Mouse (Mus musculus): ENCODE data around the gene Patz1. TPM values are rescaled to one million over a fixed set of nuclear protein-coding genes. Genes with fewer than 3 reads are reported as not detected.

The Patz1 gene
- polyA plus RNA-seq (2015; fragmentation: Nextera tagmentation; extraction: Ambion mirVana): 41.2 and 41.4 TPM in 2 replicates

- no peaks in the 10 kb centered on the region for H3K9me3 ChIP-seq (ENCODE audit: control insufficient read depth, low read length)
- peak within 1 kb of the TSS; percentile 100 for H3K27ac ChIP-seq (ENCODE audit: low read length)
- no peaks in the 10 kb centered on the region for H3K27me3 ChIP-seq (ENCODE audit: control insufficient read depth, insufficient read depth, low read depth, low read length)
- H3K9ac ChIP-seq (ENCODE audit: low read length): peak within 1 kb of the TSS; percentile 99
- WGBS: under 1% methylated on average over 41 of the region's 41 CpGs
- H3K36me3 ChIP-seq (ENCODE audit: control insufficient read depth, insufficient read depth, low read length): peaks cover 4% of the 10 kb centered on the region; the same call in 1 of the 2 replicates
- peak within 1 kb of the TSS; percentile 68 for H3K4me3 ChIP-seq (ENCODE audit: low read length)
- peak within 1 kb of the TSS; percentile 93 for H3K4me2 ChIP-seq (ENCODE audit: low read depth, low read length)
- ATAC-seq (ENCODE audit: low read depth): peak; percentile 15
- H3K4me1 ChIP-seq (replicated peaks; ENCODE audit: control insufficient read depth, insufficient read depth, low read length): peaks cover 24% of the 10 kb centered on the region
Measured at GRCm38 (mm10) chr11:3288521-3289301, at the start of gene Patz1. Patz1 (plus strand) TSS chr11:3288874.

GRCm38 (mm10) chr11:3242395-3242794, 46.3 kb upstream of the Patz1 start:
- H3K27ac ChIP-seq (ENCODE audit: low read length): no peak overlapping the region
- no peaks in the 10 kb centered on the region for H3K4me1 ChIP-seq (replicated peaks; ENCODE audit: control insufficient read depth, insufficient read depth, low read length)
- 92% methylated on average over 7 of the region's 7 CpGs for WGBS
- no peak overlapping the region for H3K9ac ChIP-seq (ENCODE audit: low read length)
- no peak overlapping the region for H3K4me2 ChIP-seq (ENCODE audit: low read depth, low read length)
- no peak overlapping the region for H3K4me3 ChIP-seq (ENCODE audit: low read length)
- H3K9me3 ChIP-seq (ENCODE audit: control insufficient read depth, low read length): no peaks in the 10 kb centered on the region; the same call in 1 of the 2 replicates
- no peaks in the 10 kb centered on the region for H3K27me3 ChIP-seq (ENCODE audit: control insufficient read depth, insufficient read depth, low read depth, low read length)
- H3K36me3 ChIP-seq (ENCODE audit: control insufficient read depth, insufficient read depth, low read length): peaks cover 73% of the 10 kb centered on the region
- no peak for ATAC-seq (ENCODE audit: low read depth)

- Histone ChIP-seq H3K4me3 (ENCODE audit: low read length) (no peak overlapping the region), H3K4me1 (replicated peaks; ENCODE audit: control insufficient read depth, insufficient read depth, low read length) (no peaks in the 10 kb centered on the region), H3K9ac (ENCODE audit: low read length) (no peak overlapping the region), H3K9me3 (ENCODE audit: control insufficient read depth, low read length) (no peaks in the 10 kb centered on the region; the same call in 1 of the 2 replicates), H3K27ac (ENCODE audit: low read length) (no peak overlapping the region), H3K36me3 (ENCODE audit: control insufficient read depth, insufficient read depth, low read length) (peaks cover 69% of the 10 kb centered on the region), H3K27me3 (ENCODE audit: control insufficient read depth, insufficient read depth, low read depth, low read length) (no peaks in the 10 kb centered on the region), H3K4me2 (ENCODE audit: low read depth, low read length) (no peak overlapping the region)
- WGBS: 88% methylated on average over 4 of the region's 4 CpGs
- ATAC-seq (ENCODE audit: low read depth): no peak
Measured at GRCm38 (mm10) chr11:3243771-3244170, 44.9 kb upstream of the Patz1 start.

GRCm38 (mm10) chr11:3247387-3247786, 41.3 kb upstream of the Patz1 start:
- no peak for ATAC-seq (ENCODE audit: low read depth)

GRCm38 (mm10) chr11:3259537-3259936, 29.1 kb upstream of the Patz1 start:
- 0 out of 2 replicates have a peak, but pooled peaks cover 4% of the 10 kb centered on the region for H3K4me1 ChIP-seq (replicated peaks; ENCODE audit: control insufficient read depth, insufficient read depth, low read length)
- 97% methylated on average over 1 of the region's 1 CpGs for WGBS
- H3K27ac ChIP-seq (ENCODE audit: low read length): no peak overlapping the region
- no peak for ATAC-seq (ENCODE audit: low read depth)
- no peak overlapping the region for H3K9ac ChIP-seq (ENCODE audit: low read length)
- H3K27me3 ChIP-seq (ENCODE audit: control insufficient read depth, insufficient read depth, low read depth, low read length): no peaks in the 10 kb centered on the region
- peaks cover 45% of the 10 kb centered on the region for H3K36me3 ChIP-seq (ENCODE audit: control insufficient read depth, insufficient read depth, low read length)
- H3K4me3 ChIP-seq (ENCODE audit: low read length): no peak overlapping the region
- H3K4me2 ChIP-seq (ENCODE audit: low read depth, low read length): no peak overlapping the region
- H3K9me3 ChIP-seq (ENCODE audit: control insufficient read depth, low read length): no peaks in the 10 kb centered on the region

More at GRCm38 (mm10) chr11:3247387-3247786, 41.3 kb upstream of the Patz1 start:
- H3K9ac ChIP-seq (ENCODE audit: low read length): no peak overlapping the region
- peaks cover 68% of the 10 kb centered on the region for H3K36me3 ChIP-seq (ENCODE audit: control insufficient read depth, insufficient read depth, low read length)
- H3K4me3 ChIP-seq (ENCODE audit: low read length): no peak overlapping the region
- no peak overlapping the region for H3K4me2 ChIP-seq (ENCODE audit: low read depth, low read length)
- H3K27ac ChIP-seq (ENCODE audit: low read length): no peak overlapping the region
- no peaks in the 10 kb centered on the region for H3K9me3 ChIP-seq (ENCODE audit: control insufficient read depth, low read length)
- no peaks in the 10 kb centered on the region for H3K4me1 ChIP-seq (replicated peaks; ENCODE audit: control insufficient read depth, insufficient read depth, low read length)
- WGBS: 84% methylated on average over 2 of the region's 2 CpGs
- H3K27me3 ChIP-seq (ENCODE audit: control insufficient read depth, insufficient read depth, low read depth, low read length): no peaks in the 10 kb centered on the region

- peak; percentile 3; the same call in 1 of the 2 replicates for ATAC-seq (ENCODE audit: low read depth)
Measured at GRCm38 (mm10) chr11:3265291-3266078, 23.2 kb upstream of the Patz1 start.

GRCm38 (mm10) chr11:3266079-3266685, 22.5 kb upstream of the Patz1 start, which contains the start of gene Drg1:
Drg1 (minus strand) TSS chr11:3266415.
- Histone ChIP-seq H3K4me1 (replicated peaks; ENCODE audit: control insufficient read depth, insufficient read depth, low read length) (peaks cover 16% of the 10 kb centered on the region), H3K9ac (ENCODE audit: low read length) (peak within 1 kb of the TSS; percentile 100), H3K9me3 (ENCODE audit: control insufficient read depth, low read length) (no peaks in the 10 kb centered on the region), H3K4me3 (ENCODE audit: low read length) (peak within 1 kb of the TSS; percentile 95), H3K27me3 (ENCODE audit: control insufficient read depth, insufficient read depth, low read depth, low read length) (no peaks in the 10 kb centered on the region), H3K36me3 (ENCODE audit: control insufficient read depth, insufficient read depth, low read length) (peaks cover 22% of the 10 kb centered on the region), H3K4me2 (ENCODE audit: low read depth, low read length) (peak within 1 kb of the TSS; percentile 81), H3K27ac (ENCODE audit: low read length) (peak within 1 kb of the TSS; percentile 94)
- WGBS: 0% methylated on average over 55 of the region's 72 CpGs
- ATAC-seq (ENCODE audit: low read depth): peak; percentile 99

More at GRCm38 (mm10) chr11:3265291-3266078, 23.2 kb upstream of the Patz1 start:
- H3K4me2 ChIP-seq (ENCODE audit: low read depth, low read length): peak overlapping the region; percentile 81
- peaks cover 16% of the 10 kb centered on the region for H3K4me1 ChIP-seq (replicated peaks; ENCODE audit: control insufficient read depth, insufficient read depth, low read length)
- H3K27ac ChIP-seq (ENCODE audit: low read length): peak overlapping the region; percentile 94
- H3K27me3 ChIP-seq (ENCODE audit: control insufficient read depth, insufficient read depth, low read depth, low read length): no peaks in the 10 kb centered on the region
- H3K9ac ChIP-seq (ENCODE audit: low read length): peak overlapping the region; percentile 100
- under 1% methylated on average over 26 of the region's 26 CpGs for WGBS
- no peaks in the 10 kb centered on the region for H3K9me3 ChIP-seq (ENCODE audit: control insufficient read depth, low read length)
- H3K4me3 ChIP-seq (ENCODE audit: low read length): peak overlapping the region; percentile 95
- peaks cover 24% of the 10 kb centered on the region for H3K36me3 ChIP-seq (ENCODE audit: control insufficient read depth, insufficient read depth, low read length)

GRCm38 (mm10) chr11:3267133-3267532, 21.5 kb upstream of the Patz1 start:
- H3K9me3 ChIP-seq (ENCODE audit: control insufficient read depth, low read length): no peaks in the 10 kb centered on the region
- H3K4me1 ChIP-seq (replicated peaks; ENCODE audit: control insufficient read depth, insufficient read depth, low read length): peaks cover 16% of the 10 kb centered on the region
- peak overlapping the region; percentile 63 for H3K4me2 ChIP-seq (ENCODE audit: low read depth, low read length)
- ATAC-seq (ENCODE audit: low read depth): no peak
- H3K27me3 ChIP-seq (ENCODE audit: control insufficient read depth, insufficient read depth, low read depth, low read length): no peaks in the 10 kb centered on the region
- peak overlapping the region; percentile 83; the same call in 1 of the 2 replicates for H3K27ac ChIP-seq (ENCODE audit: low read length)
- WGBS: 49% methylated on average over 7 of the region's 7 CpGs
- peaks cover 15% of the 10 kb centered on the region for H3K36me3 ChIP-seq (ENCODE audit: control insufficient read depth, insufficient read depth, low read length)
- peak overlapping the region; percentile 95 for H3K4me3 ChIP-seq (ENCODE audit: low read length)
- H3K9ac ChIP-seq (ENCODE audit: low read length): peak overlapping the region; percentile 100
